Mouse (Mus musculus) MEL (cell line): ENCODE data around the gene Gpx3. TPM values are rescaled to one million over a fixed set of nuclear protein-coding genes. Genes with fewer than 3 reads are reported as not detected.
"Not testable (repeated sequence)": the region's sequence is repeated elsewhere in the genome, so short reads cannot be mapped to it uniquely, and the experiment has no call there.

Experiments used
- DNase-seq: peaks from one replicate; pipeline ENCODE4 v3.0.0; 2011; ENCODE audit warnings: low read depth, low spot score
- H3K27ac ChIP-seq: 2 replicates; pipeline ENCODE4 v1.5.1; 2012; ENCODE audit warnings: low read depth, mild to moderate bottlenecking, control low read depth, low read length, moderate library complexity; ENCODE audit not compliant: control insufficient read depth
- H3K27me3 ChIP-seq, 2 experiments: fragments of 150-350 bp in 1 of 2; sonication (generic) in 1 of 2; 2 replicates each; pipeline ENCODE4 v1.6.1; 2012; ENCODE audit warnings: low read length in 2 of 2, mild to moderate bottlenecking in 2 of 2, improper control_type of control experiment in 1 of 2, moderate library complexity in 1 of 2; ENCODE audit not compliant: insufficient read depth in 2 of 2, control insufficient read depth in 1 of 2
- H3K36me3 ChIP-seq, 2 experiments: 2 replicates each; pipeline ENCODE4 v1.6.1; 2012 to 2014; ENCODE audit warnings: low read length in 2 of 2, improper control_type of control experiment in 1 of 2, inconsistent platforms in 1 of 2, mild to moderate bottlenecking in 1 of 2; ENCODE audit not compliant: insufficient read depth in 2 of 2, control insufficient read depth in 1 of 2
- H3K4me1 ChIP-seq, 2 experiments: fragments of 150-350 bp in 1 of 2; sonication (generic) in 1 of 2; 2 replicates each; pipeline ENCODE4 v1.6.1; 2012; ENCODE audit warnings: low read length in 2 of 2, improper control_type of control experiment in 1 of 2, mild to moderate bottlenecking in 1 of 2; ENCODE audit not compliant: insufficient read depth in 2 of 2, control insufficient read depth in 1 of 2
- H3K4me3 ChIP-seq, 2 experiments: fragments of 150-350 bp in 1 of 2; sonication (generic) in 1 of 2; 2 replicates each; pipeline ENCODE4 v1.5.1; 2012; ENCODE audit warnings: low read depth in 2 of 2, low read length in 2 of 2, mild to moderate bottlenecking in 2 of 2, moderate library complexity in 2 of 2, control low read depth in 1 of 2, improper control_type of control experiment in 1 of 2; ENCODE audit not compliant: control insufficient read depth in 1 of 2, insufficient read depth in 1 of 2
- H3K79me2 ChIP-seq: 2 replicates; pipeline ENCODE4 v1.6.1; 2012; ENCODE audit warnings: mild to moderate bottlenecking, low read length, moderate library complexity; ENCODE audit not compliant: control insufficient read depth, poor library complexity, insufficient read depth
- H3K9ac ChIP-seq: 2 replicates; pipeline ENCODE4 v1.6.1; 2012; ENCODE audit warnings: low read depth, mild to moderate bottlenecking, control low read depth, low read length, moderate library complexity; ENCODE audit not compliant: control insufficient read depth, poor library complexity, severe bottlenecking
- H3K9me3 ChIP-seq: fragments of 150-350 bp; sonication (generic); replicated peaks from 2 replicates; pipeline ENCODE4 v1.6.1; 2012; ENCODE audit warnings: mild to moderate bottlenecking, low read length, improper control_type of control experiment, moderate library complexity; ENCODE audit not compliant: insufficient read depth
- BHLHE40 ChIP-seq: IDR thresholded peaks from 2 replicates; pipeline ENCODE4 v1.6.1; 2012; ENCODE audit warnings: low read depth, mild to moderate bottlenecking, inconsistent platforms, low read length, improper control_type of control experiment, borderline replicate concordance
- CHD1 ChIP-seq: IDR thresholded peaks from 2 replicates; pipeline ENCODE4 v1.6.1; 2012; ENCODE audit warnings: low read depth, mild to moderate bottlenecking, inconsistent platforms, low read length, improper control_type of control experiment
- CHD2 ChIP-seq: IDR thresholded peaks from 2 replicates; pipeline ENCODE4 v1.6.1; 2011; ENCODE audit warnings: low read length, improper control_type of control experiment
- CTCF ChIP-seq, 3 experiments: IDR thresholded peaks in 2 of 3; conservative IDR thresholded peaks in 1 of 3; 2 replicates each; pipeline ENCODE4 v1.5.1; 2011 to 2012; ENCODE audit warnings: low read length in 3 of 3, low read depth in 2 of 3, mild to moderate bottlenecking in 2 of 3, improper control_type of control experiment in 1 of 3, inconsistent platforms in 1 of 3, mixed read lengths in 1 of 3, moderate library complexity in 1 of 3; ENCODE audit not compliant: control insufficient read depth in 1 of 3, insufficient read depth in 1 of 3, poor library complexity in 1 of 3, severe bottlenecking in 1 of 3
- E2F4 ChIP-seq: IDR thresholded peaks from 2 replicates; pipeline ENCODE4 v1.6.1; 2011; ENCODE audit warnings: low read depth, low read length, improper control_type of control experiment, borderline replicate concordance
- ELF1 ChIP-seq: IDR thresholded peaks from 2 replicates; pipeline ENCODE4 v1.6.1; 2014; ENCODE audit warnings: low read depth, mild to moderate bottlenecking, inconsistent platforms, low read length, improper control_type of control experiment, moderate library complexity
- EP300 ChIP-seq, 2 experiments: IDR thresholded peaks; 2 replicates each; pipeline ENCODE4 v1.6.1; 2011; ENCODE audit warnings: improper control_type of control experiment in 2 of 2, low read length in 2 of 2, low read depth in 1 of 2, mild to moderate bottlenecking in 1 of 2
- ETS1 ChIP-seq: IDR thresholded peaks from 2 replicates; pipeline ENCODE4 v1.6.1; 2012; ENCODE audit warnings: low read depth, mild to moderate bottlenecking, inconsistent platforms, low read length, improper control_type of control experiment, moderate library complexity
- HCFC1 ChIP-seq: IDR thresholded peaks from 2 replicates; pipeline ENCODE4 v1.6.1; 2012; ENCODE audit warnings: low read depth, mild to moderate bottlenecking, inconsistent platforms, low read length, improper control_type of control experiment, moderate library complexity
- JUND ChIP-seq: IDR thresholded peaks from 2 replicates; pipeline ENCODE4 v1.6.1; 2011; ENCODE audit warnings: low read depth, mild to moderate bottlenecking, improper control_type of control experiment, low read length
- MAFK ChIP-seq: IDR thresholded peaks from 2 replicates; pipeline ENCODE4 v1.6.1; 2011; ENCODE audit warnings: low read depth, mild to moderate bottlenecking, low read length, improper control_type of control experiment, borderline replicate concordance
- MAX ChIP-seq: IDR thresholded peaks from 2 replicates; pipeline ENCODE4 v1.6.1; 2011; ENCODE audit warnings: low read length, improper control_type of control experiment
- MYB ChIP-seq: IDR thresholded peaks from 2 replicates; pipeline ENCODE4 v1.6.1; 2011; ENCODE audit warnings: mild to moderate bottlenecking, low read depth, low read length, improper control_type of control experiment
- MYC ChIP-seq: IDR thresholded peaks from 2 replicates; pipeline ENCODE4 v1.6.1; 2011; ENCODE audit warnings: low read depth, mild to moderate bottlenecking, low read length, improper control_type of control experiment, moderate library complexity
- NRF1 ChIP-seq: IDR thresholded peaks from 2 replicates; pipeline ENCODE4 v1.6.1; 2014; ENCODE audit warnings: low read depth, mild to moderate bottlenecking, inconsistent platforms, low read length, improper control_type of control experiment, moderate library complexity; ENCODE audit not compliant: poor library complexity, insufficient read depth, severe bottlenecking
- POLR2AphosphoS5 ChIP-seq: IDR thresholded peaks from 2 replicates; pipeline ENCODE4 v1.6.1; 2012; ENCODE audit warnings: low read depth, borderline replicate concordance, mild to moderate bottlenecking, inconsistent platforms, low read length, moderate library complexity, mixed read lengths
- RAD21 ChIP-seq: IDR thresholded peaks from 2 replicates; pipeline ENCODE4 v1.6.1; 2011; ENCODE audit warnings: mild to moderate bottlenecking, low read depth, low read length, improper control_type of control experiment
- SIN3A ChIP-seq: IDR thresholded peaks from 2 replicates; pipeline ENCODE4 v1.6.1; 2012; ENCODE audit warnings: low read length, improper control_type of control experiment, inconsistent platforms
- USF1 ChIP-seq: IDR thresholded peaks from 2 replicates; pipeline ENCODE4 v1.6.1; 2014; ENCODE audit warnings: low read depth, mild to moderate bottlenecking, inconsistent platforms, low read length, improper control_type of control experiment, moderate library complexity
- USF2 ChIP-seq, 2 experiments: IDR thresholded peaks; 2 replicates each; pipeline ENCODE4 v1.6.1; 2011 to 2012; ENCODE audit warnings: improper control_type of control experiment in 2 of 2, low read length in 2 of 2, borderline replicate concordance in 1 of 2, inconsistent platforms in 1 of 2, low read depth in 1 of 2, mild to moderate bottlenecking in 1 of 2; ENCODE audit not compliant: insufficient read depth in 1 of 2
- ZC3H11A ChIP-seq: IDR thresholded peaks from 2 replicates; pipeline ENCODE4 v1.6.1; 2012; ENCODE audit warnings: low read depth, mild to moderate bottlenecking, inconsistent platforms, low read length, improper control_type of control experiment
- ZKSCAN1 ChIP-seq: IDR thresholded peaks from 2 replicates; pipeline ENCODE4 v1.6.1; 2012; ENCODE audit warnings: low read depth, mild to moderate bottlenecking, inconsistent platforms, low read length, improper control_type of control experiment, moderate library complexity
- ZNF384 ChIP-seq: IDR thresholded peaks from 2 replicates; pipeline ENCODE4 v1.6.1; 2012; ENCODE audit warnings: low read depth, mild to moderate bottlenecking, inconsistent platforms, low read length, improper control_type of control experiment
- polyA plus RNA-seq, 2 experiments: library from polyadenylated mRNA; stranded (reverse) in 1 of 2; unstranded in 1 of 2; fragments of >175 nt in 1 of 2; fragments of >200 nt in 1 of 2; gene quantifications; 2 replicates each; pipeline versions ENCODE4 v1.2.1 to v1.2.4; 2012; ENCODE audit warnings: low replicate concordance in 2 of 2, low read depth in 1 of 2; ENCODE audit not compliant: insufficient read length in 2 of 2, insufficient read depth in 1 of 2, missing spikeins in 1 of 2
- total RNA-seq: library from RNA; depleted of rRNA; stranded (reverse); fragments of 300-350 nt; gene quantifications from 2 replicates; pipeline ENCODE4 v1.2.3, GENCODE M21; 2012

Gene Gpx3
- total and polyA plus RNA-seq, 3 experiments: 0.12 to 0.15 TPM; not detected in 1

- DNase-seq: no peak
- H3K4me3 ChIP-seq: peak overlapping the region; percentile 7 to 98; a peak in 1 of 4 replicates
- no peak overlapping the region for H3K27ac ChIP-seq
- peaks cover 0 to 27% of the 10 kb centered on the region in 2 experiments; a peak in 2 of 4 replicates for H3K36me3 ChIP-seq
- H3K9me3 ChIP-seq: no peaks in the 10 kb centered on the region
- H3K27me3 ChIP-seq: no peaks in the 10 kb centered on the region
- peaks cover 17 to 45% of the 10 kb centered on the region in 2 experiments for H3K4me1 ChIP-seq
- H3K9ac ChIP-seq: peak overlapping the region; percentile 97; the same call in 1 of the 2 replicates
- H3K79me2 ChIP-seq: peaks cover 14% of the 10 kb centered on the region
- no peak for TF ChIP-seq RAD21
- no peak for TF ChIP-seq SIN3A
- no peak for TF ChIP-seq MAFK
- TF ChIP-seq ELF1: no peak
- no peak for TF ChIP-seq NRF1
- no peak for TF ChIP-seq E2F4
- TF ChIP-seq ETS1: no peak
- no peak for TF ChIP-seq ZKSCAN1
These were observed 52.5 kb downstream of the Gpx3 start for GRCm38 (mm10) chr11:54954716-54955115.

- DNase-seq, H3K9me3 ChIP-seq, H3K27me3 ChIP-seq: not testable (repeated sequence)
- Histone ChIP-seq H3K79me2 (peaks cover 14% of the 10 kb centered on the region), H3K9ac (peak overlapping the region; percentile 97), H3K4me1 (peaks cover 18 to 51% of the 10 kb centered on the region in 2 experiments), H3K27ac (peak overlapping the region; percentile 86), H3K4me3 (peak overlapping the region; percentile 89 to 98), H3K36me3 (peaks cover 0 to 31% of the 10 kb centered on the region in 2 experiments; a peak in 2 of 4 replicates)
- TF ChIP-seq ZNF384: peak; percentile 74
These were observed 53.1 kb downstream of the Gpx3 start for GRCm38 (mm10) chr11:54955400-54955734.

DNA sequence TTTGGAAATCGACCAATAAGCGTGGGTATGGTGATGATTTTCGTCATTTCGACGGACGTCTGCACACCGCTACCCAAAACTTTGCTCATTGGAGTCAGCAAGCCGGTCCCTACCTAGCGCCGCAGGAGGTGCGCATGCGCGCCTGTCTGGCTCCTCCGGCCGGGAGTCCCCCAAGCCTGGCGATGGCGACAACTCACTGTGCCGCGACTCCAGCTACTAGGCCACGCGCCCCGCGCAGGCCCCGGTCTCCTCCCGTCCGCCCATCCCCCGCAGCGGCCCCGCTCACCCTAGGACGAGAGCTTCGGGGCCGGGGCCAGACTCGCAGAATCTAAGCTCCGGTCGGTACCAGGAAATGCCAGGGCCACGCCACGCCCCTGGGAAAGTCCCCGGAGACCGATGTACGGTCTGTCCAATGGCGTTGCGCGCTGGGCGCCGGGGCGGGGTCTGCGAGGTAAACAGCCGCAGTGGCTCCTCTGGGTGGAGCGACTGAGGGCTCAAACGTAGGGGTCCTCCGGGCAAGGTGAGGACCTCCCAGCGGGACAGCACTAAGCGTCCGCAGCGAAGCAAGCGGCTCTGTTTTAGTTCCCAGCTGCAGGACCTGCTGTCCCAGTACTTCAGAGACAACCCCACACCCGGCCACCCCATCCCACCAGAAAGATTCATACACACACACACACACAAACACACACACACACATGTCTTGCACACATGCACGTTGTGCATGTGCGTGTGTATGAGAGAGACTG lies 53.7 kb downstream of the Gpx3 start:
- no peaks in the 10 kb centered on the region for H3K27me3 ChIP-seq
- peaks cover 14% of the 10 kb centered on the region for H3K79me2 ChIP-seq
- H3K9ac ChIP-seq: peak overlapping the region; percentile 97
- H3K36me3 ChIP-seq: peaks cover 0 to 31% of the 10 kb centered on the region in 2 experiments; a peak in 2 of 4 replicates
- H3K4me3 ChIP-seq: peak overlapping the region; percentile 89 to 98
- H3K9me3 ChIP-seq: no peaks in the 10 kb centered on the region
- H3K4me1 ChIP-seq: peaks cover 18 to 54% of the 10 kb centered on the region in 2 experiments
- peak; percentile 99 for DNase-seq
- peak overlapping the region; percentile 86 for H3K27ac ChIP-seq
- no peak for TF ChIP-seq ZC3H11A
- TF ChIP-seq POLR2AphosphoS5: no peak
- no peak for TF ChIP-seq MAX
- TF ChIP-seq HCFC1: peak; percentile 73; the same call in 1 of the 2 replicates
- peak; percentile 97 for TF ChIP-seq NRF1
- TF ChIP-seq USF2 (IDR thresholded peaks at IDR 0.05; ENCODE audit: borderline replicate concordance in 1 of 2, insufficient read depth in 1 of 2, low read depth in 1 of 2, low read length in 2 of 2): no peak
- TF ChIP-seq USF1: peak; percentile 40; the same call in 1 of the 2 replicates
- no peak for TF ChIP-seq JUND
- TF ChIP-seq BHLHE40: no peak
- TF ChIP-seq EP300 (IDR thresholded peaks at IDR 0.05; ENCODE audit: low read depth in 1 of 2, low read length in 2 of 2): peak in 1 of 2 experiments; percentile 31; a peak in 1 of 4 replicates
- TF ChIP-seq MYB: 0 out of 2 replicates have a peak, but pooled peaks have one; percentile 11
- TF ChIP-seq CHD1: no peak
- TF ChIP-seq ZKSCAN1: no peak
- no peak for TF ChIP-seq MYC
- no peak for TF ChIP-seq ETS1
- peak in 1 of 3 experiments; percentile 38; a peak in 2 of 6 replicates for TF ChIP-seq CTCF (IDR thresholded peaks at IDR 0.05 in 2 of 3, conservative IDR thresholded peaks at IDR 0.05 in 1 of 3; ENCODE audit: control insufficient read depth in 1 of 3, insufficient read depth in 1 of 3, low read depth in 2 of 3, low read length in 3 of 3, poor library complexity in 1 of 3, severe bottlenecking in 1 of 3)
- TF ChIP-seq CHD2: no peak
- no peak for TF ChIP-seq E2F4
